Mouse (Mus musculus): Measurements from ENCODE around the gene Chmp6. TPM values are rescaled to one million over a fixed set of nuclear protein-coding genes. Genes with fewer than 3 reads are reported as not detected.

The Chmp6 gene
- polyA plus RNA-seq, 1 experiment from 2014 or later = 79.4 TPM

- Histone ChIP-seq H3K4me2 (peak overlapping the region; percentile 42), H3K27me3 (replicated peaks) (no peaks in the 10 kb centered on the region), H3K36me3 (no peaks in the 10 kb centered on the region), H3K4me1 (peaks cover 6% of the 10 kb centered on the region; the same call in 1 of the 2 replicates), H3K9ac (no peak overlapping the region), H3K9me3 (no peaks in the 10 kb centered on the region), H3K27ac (peak overlapping the region; percentile 40; the same call in 1 of the 2 replicates), H3K4me3 (replicated peaks) (peak overlapping the region; percentile 19; the same call in 1 of the 2 replicates)
- ATAC-seq (ENCODE audit: insufficient read depth, low FRiP score, low read depth) = no peak
- 48% methylated on average over 16 of the region's 16 CpGs for WGBS
Observed at GRCm38 (mm10) chr11:119928023-119928681, 14.9 kb downstream of the Chmp6 start.

DNA sequence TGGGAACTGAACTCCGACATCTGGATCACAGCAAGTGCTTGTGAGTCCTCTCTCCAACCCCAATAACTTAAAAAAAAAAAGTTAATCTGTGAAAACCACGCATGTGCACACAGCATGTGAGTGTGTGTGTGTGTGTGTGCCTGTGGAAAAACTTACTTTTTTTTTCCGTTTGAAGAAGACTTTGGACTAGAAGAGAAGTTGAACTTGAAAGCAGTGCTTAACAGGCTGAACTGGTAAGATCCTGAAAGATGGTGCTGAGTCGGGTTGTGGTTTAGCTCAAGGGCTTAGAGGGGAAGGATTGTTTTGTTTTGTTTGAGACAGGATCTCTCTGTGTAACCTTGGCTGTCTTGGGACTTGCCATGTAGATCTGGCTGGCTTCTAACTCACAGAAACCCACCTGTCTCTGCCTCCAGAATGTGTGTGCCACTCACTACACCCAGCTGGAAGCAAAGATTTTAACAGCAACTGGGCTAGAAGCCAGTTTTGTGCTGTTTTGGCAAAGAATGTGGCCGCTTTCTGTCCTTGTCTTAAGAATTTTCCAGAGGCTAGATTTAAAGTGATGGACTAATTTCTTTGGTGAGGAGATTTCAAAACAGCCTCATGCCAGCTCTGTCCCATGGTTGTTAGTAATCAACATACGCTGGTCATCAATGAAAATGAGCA is 16.5 kb downstream of the Chmp6 start:
- WGBS = 74% methylated on average over 6 of the region's 6 CpGs
- Histone ChIP-seq H3K9ac (no peak overlapping the region), H3K9me3 (no peaks in the 10 kb centered on the region), H3K4me2 (no peak overlapping the region), H3K27me3 (replicated peaks) (no peaks in the 10 kb centered on the region), H3K36me3 (no peaks in the 10 kb centered on the region), H3K27ac (no peak overlapping the region), H3K4me3 (replicated peaks) (no peak overlapping the region), H3K4me1 (peaks cover 8% of the 10 kb centered on the region; the same call in 1 of the 2 replicates)
- ATAC-seq (ENCODE audit: insufficient read depth, low FRiP score, low read depth) = no peak

DNA sequence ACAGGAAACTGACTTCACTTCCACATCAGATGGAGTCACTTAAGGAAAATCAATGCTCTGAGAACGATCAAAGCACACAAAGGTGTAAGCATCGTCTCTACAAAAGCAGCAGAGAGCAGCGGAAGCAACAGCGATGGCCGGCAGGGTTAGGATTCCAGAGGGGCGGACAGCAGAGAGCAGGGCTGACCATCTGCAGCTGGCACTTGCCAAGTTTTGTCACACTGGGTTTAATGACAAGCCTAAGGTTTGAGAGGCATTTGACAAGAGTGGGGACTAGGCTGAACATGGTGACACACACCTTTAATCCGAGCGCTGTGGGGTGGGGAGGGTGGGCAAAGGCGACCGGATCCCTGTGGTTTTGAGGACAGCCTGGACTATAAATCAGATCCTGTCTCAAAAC is 18.6 kb downstream of the Chmp6 start:
- Histone ChIP-seq H3K27me3 (replicated peaks) (no peaks in the 10 kb centered on the region), H3K9me3 (no peaks in the 10 kb centered on the region), H3K27ac (no peak overlapping the region), H3K36me3 (no peaks in the 10 kb centered on the region), H3K4me1 (peaks cover 20% of the 10 kb centered on the region), H3K4me3 (replicated peaks) (no peak overlapping the region), H3K4me2 (no peak overlapping the region), H3K9ac (no peak overlapping the region)
- ATAC-seq (ENCODE audit: insufficient read depth, low FRiP score, low read depth) = no peak
- WGBS = 65% methylated on average over 10 of the region's 10 CpGs

- Histone ChIP-seq H3K4me3 (replicated peaks) (no peak overlapping the region), H3K4me2 (no peak overlapping the region), H3K27me3 (replicated peaks) (no peaks in the 10 kb centered on the region), H3K27ac (no peak overlapping the region), H3K36me3 (no peaks in the 10 kb centered on the region), H3K9me3 (no peaks in the 10 kb centered on the region), H3K9ac (no peak overlapping the region), H3K4me1 (peaks cover 34% of the 10 kb centered on the region)
- ATAC-seq (ENCODE audit: insufficient read depth, low FRiP score, low read depth) = no peak
- WGBS = 68% methylated on average over 4 of the region's 4 CpGs
Observed at GRCm38 (mm10) chr11:119933142-119933541, 19.9 kb downstream of the Chmp6 start.

DNA sequence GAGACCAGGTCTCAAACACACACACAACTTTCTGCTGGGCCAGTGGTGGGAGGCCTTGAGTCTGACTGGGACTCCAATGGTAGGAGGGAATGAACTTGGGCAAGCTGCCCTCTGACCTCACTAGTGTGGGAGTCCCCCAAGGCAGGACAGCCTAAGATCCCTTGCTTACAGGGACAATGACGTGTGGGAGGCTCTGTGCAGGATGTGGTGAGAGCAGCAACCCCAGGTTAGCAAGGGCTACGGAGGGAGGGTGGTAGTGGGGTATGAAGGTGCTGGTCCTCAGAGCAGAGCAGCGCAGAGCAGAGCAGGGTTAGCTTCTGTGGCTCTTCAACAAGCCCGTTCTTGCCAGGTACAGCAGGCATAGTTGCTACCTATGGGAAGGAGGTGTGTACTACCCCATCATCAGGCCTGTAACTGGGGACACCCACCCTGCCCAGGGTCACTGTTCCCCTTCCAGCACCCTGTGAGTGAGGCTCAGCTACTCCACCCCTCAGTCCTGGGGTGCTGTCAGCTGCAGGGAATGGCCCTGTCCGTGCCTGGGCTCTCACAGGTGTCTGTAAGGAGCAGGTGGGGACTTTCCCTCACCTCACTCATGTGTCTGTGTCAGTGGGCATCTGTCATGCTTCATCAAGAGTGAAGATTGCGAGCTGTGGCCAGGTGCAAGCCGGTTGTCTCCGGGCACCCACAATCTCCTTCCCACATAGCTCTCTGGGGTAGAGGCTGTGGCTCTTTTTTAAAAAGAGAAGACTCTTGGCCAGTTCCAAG is 20.8 kb downstream of the Chmp6 start:
- no peak overlapping the region for H3K9ac ChIP-seq
- H3K4me3 ChIP-seq (replicated peaks) = no peak overlapping the region
- 72% methylated on average over 8 of the region's 8 CpGs for WGBS
- H3K4me1 ChIP-seq = peaks cover 38% of the 10 kb centered on the region
- no peaks in the 10 kb centered on the region for H3K27me3 ChIP-seq (replicated peaks)
- ATAC-seq (ENCODE audit: insufficient read depth, low FRiP score, low read depth) = no peak
- no peak overlapping the region for H3K27ac ChIP-seq
- H3K9me3 ChIP-seq = no peaks in the 10 kb centered on the region
- no peak overlapping the region for H3K4me2 ChIP-seq
- H3K36me3 ChIP-seq = no peaks in the 10 kb centered on the region

DNA sequence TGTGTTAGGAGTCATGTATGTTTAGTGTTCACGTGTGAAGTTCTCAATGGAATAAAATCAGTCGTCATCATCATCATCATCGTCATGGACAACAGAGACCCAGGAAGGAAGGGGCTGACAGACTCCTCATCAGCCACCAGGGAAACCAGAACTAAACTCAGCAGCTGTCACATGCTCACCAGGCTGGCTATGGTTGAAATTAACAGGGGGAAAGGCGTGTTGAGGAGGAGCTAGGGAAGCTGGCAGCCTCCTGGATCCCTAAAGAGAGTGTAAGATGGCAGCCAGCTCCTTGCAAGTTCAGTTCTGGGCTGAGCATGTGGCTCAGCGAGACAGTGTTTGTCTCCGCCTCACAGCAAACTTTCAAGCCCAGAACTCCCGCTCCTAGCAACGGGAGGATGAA is 21.5 kb downstream of the Chmp6 start:
- no peak overlapping the region for H3K4me3 ChIP-seq (replicated peaks)
- no peaks in the 10 kb centered on the region for H3K9me3 ChIP-seq
- no peak overlapping the region for H3K4me2 ChIP-seq
- no peak for ATAC-seq (ENCODE audit: insufficient read depth, low FRiP score, low read depth)
- 71% methylated on average over 8 of the region's 8 CpGs for WGBS
- no peaks in the 10 kb centered on the region for H3K36me3 ChIP-seq
- peaks cover 45% of the 10 kb centered on the region for H3K4me1 ChIP-seq
- no peak overlapping the region for H3K9ac ChIP-seq
- no peaks in the 10 kb centered on the region for H3K27me3 ChIP-seq (replicated peaks)
- no peak overlapping the region for H3K27ac ChIP-seq

DNA sequence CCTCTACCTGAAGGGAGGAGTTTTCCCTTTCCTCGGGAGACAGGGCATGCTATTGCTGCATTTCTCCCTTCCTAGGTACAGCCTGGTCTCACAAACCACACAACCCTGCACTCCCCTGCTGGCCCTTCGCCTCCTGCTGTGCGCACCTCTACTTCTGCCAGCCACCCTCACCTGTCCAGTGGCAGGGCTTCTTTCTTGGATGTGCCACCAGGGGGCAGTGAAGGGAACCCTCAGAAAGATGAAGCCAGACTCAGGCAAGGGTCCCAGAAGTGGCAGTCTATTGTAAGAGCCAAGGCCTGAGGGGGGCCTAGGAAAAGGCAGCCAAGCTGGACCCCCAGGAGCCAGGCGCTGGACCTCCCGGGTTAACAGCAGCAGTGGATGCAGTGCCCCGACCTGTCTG is 22.2 kb downstream of the Chmp6 start:
- 29% methylated on average over 6 of the region's 6 CpGs for WGBS
- ATAC-seq (ENCODE audit: insufficient read depth, low FRiP score, low read depth) = no peak
- Histone ChIP-seq H3K4me2 (no peak overlapping the region), H3K4me3 (replicated peaks) (no peak overlapping the region), H3K36me3 (no peaks in the 10 kb centered on the region), H3K4me1 (peaks cover 45% of the 10 kb centered on the region), H3K27me3 (replicated peaks) (no peaks in the 10 kb centered on the region), H3K9ac (no peak overlapping the region), H3K9me3 (no peaks in the 10 kb centered on the region), H3K27ac (no peak overlapping the region)

DNA sequence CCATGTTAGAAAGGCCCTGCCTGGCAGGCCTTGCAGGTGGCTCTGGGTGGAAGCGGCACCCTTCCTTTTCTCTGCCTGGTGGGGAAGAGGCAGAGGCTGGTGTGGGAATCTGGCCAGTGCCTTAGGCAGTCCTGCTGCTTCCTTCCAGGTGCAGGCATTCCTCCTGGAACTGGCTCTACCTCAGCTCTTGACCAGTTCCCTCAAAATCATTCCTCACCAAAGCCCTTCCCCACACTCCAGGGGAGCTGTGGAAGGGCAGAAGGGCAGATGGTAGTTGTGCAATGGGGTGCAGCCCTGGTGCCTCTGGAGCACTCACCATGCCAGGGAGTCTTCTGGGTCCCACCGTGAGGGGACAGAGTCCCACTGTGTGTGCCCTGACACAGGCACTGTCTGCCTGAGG is 23.2 kb downstream of the Chmp6 start:
- ATAC-seq (ENCODE audit: insufficient read depth, low FRiP score, low read depth) = no peak
- H3K9ac ChIP-seq = no peak overlapping the region
- H3K27me3 ChIP-seq (replicated peaks) = no peaks in the 10 kb centered on the region
- peak overlapping the region; percentile 74 for H3K27ac ChIP-seq
- 76% methylated on average over 2 of the region's 2 CpGs for WGBS
- no peaks in the 10 kb centered on the region for H3K36me3 ChIP-seq
- no peak overlapping the region for H3K4me3 ChIP-seq (replicated peaks)
- peaks cover 52% of the 10 kb centered on the region for H3K4me1 ChIP-seq
- no peaks in the 10 kb centered on the region for H3K9me3 ChIP-seq
- no peak overlapping the region for H3K4me2 ChIP-seq

GRCm38 (mm10) chr11:119937216-119937615 is 24.0 kb downstream of the Chmp6 start:
- Histone ChIP-seq H3K27ac (peak overlapping the region; percentile 74), H3K9ac (no peak overlapping the region), H3K4me1 (peaks cover 59% of the 10 kb centered on the region), H3K4me3 (replicated peaks) (no peak overlapping the region), H3K27me3 (replicated peaks) (no peaks in the 10 kb centered on the region), H3K9me3 (no peaks in the 10 kb centered on the region), H3K36me3 (no peaks in the 10 kb centered on the region), H3K4me2 (peak overlapping the region; percentile 26)
- 30% methylated on average over 12 of the region's 12 CpGs for WGBS
- no peak for ATAC-seq (ENCODE audit: insufficient read depth, low FRiP score, low read depth)

GRCm38 (mm10) chr11:119937772-119938502 is 24.7 kb downstream of the Chmp6 start:
- 58% methylated on average over 19 of the region's 19 CpGs for WGBS
- Histone ChIP-seq H3K27me3 (replicated peaks) (no peaks in the 10 kb centered on the region), H3K9ac (no peak overlapping the region), H3K27ac (peak overlapping the region; percentile 74), H3K36me3 (no peaks in the 10 kb centered on the region), H3K4me2 (peak overlapping the region; percentile 26), H3K9me3 (no peaks in the 10 kb centered on the region), H3K4me3 (replicated peaks) (no peak overlapping the region), H3K4me1 (peaks cover 59% of the 10 kb centered on the region)
- ATAC-seq (ENCODE audit: insufficient read depth, low FRiP score, low read depth) = 0 out of 2 replicates have a peak, but pooled peaks have one; percentile 7

DNA sequence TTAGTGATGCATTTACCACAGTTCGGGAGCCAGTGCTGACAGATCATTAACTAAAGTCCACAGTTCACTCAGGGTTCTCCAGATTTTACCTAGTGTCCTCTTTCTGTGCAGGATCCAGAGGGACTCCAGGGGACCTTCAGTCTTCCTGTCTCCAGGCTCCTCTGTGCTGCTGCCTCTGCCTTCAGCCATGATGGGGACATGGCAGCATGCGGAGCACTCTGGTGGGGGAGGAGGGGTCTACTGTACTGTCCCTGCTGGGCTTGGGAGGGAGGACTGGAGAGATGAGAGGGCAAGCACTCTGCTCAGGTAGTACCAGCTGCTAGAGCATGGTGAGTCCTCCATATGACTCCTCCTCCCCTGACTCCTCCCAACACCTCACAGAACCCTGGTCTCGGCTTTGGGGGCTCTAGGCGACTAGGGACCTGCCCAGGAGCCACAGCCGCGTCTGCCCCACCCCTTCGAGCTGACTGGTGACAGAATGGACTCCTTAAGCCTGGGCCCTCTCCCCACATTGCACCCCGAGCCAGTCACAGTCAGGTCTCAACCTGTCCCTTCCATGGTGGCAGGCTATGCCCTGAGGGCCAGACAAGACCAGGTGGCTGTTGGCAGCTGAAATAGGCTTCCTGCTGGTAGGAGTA is 26.0 kb downstream of the Chmp6 start:
- Histone ChIP-seq H3K36me3 (no peaks in the 10 kb centered on the region), H3K9me3 (no peaks in the 10 kb centered on the region), H3K27ac (peak overlapping the region; percentile 74; the same call in 1 of the 2 replicates), H3K4me3 (replicated peaks) (no peak overlapping the region), H3K27me3 (replicated peaks) (no peaks in the 10 kb centered on the region), H3K9ac (no peak overlapping the region), H3K4me2 (peak overlapping the region; percentile 24; the same call in 1 of the 2 replicates), H3K4me1 (peaks cover 63% of the 10 kb centered on the region)
- no peak for ATAC-seq (ENCODE audit: insufficient read depth, low FRiP score, low read depth)
- 40% methylated on average over 8 of the region's 8 CpGs for WGBS
